Mouse (Mus musculus) bone marrow, adult 2 months (tissue): Measurements from ENCODE around the gene Kif1b.

Source experiments
- CTCF ChIP-seq: fragments of 200-500 bp; IDR thresholded peaks from 2 replicates; pipeline ENCODE4 v1.5.1; 2011; ENCODE audit warnings: low read length, control low read depth; ENCODE audit not compliant: control insufficient read depth, insufficient read depth
- POLR2A ChIP-seq: fragments of 200-500 bp; IDR thresholded peaks from 2 replicates; pipeline ENCODE4 v1.6.1; 2011; ENCODE audit warnings: low read depth, mild to moderate bottlenecking, control low read depth, low read length, borderline replicate concordance; ENCODE audit not compliant: control insufficient read depth

- TF ChIP-seq CTCF (no peak), POLR2A (no peak)
These were observed 47.2 kb upstream of the Kif1b start for GRCm38 (mm10) chr4:149354671-149355070.
